Mouse (Mus musculus) liver, adult 2 months (tissue): ENCODE measurements at regions not wholly inside any gene's neighbourhood (a gene's known extent, or its start where the extent isn't known, plus 50 kb on each side); places are given as distances from the start of the nearest gene placed in this dataset.

ENCODE experiments used
- CTCF ChIP-seq: fragments of 200-500 bp; IDR thresholded peaks from 2 replicates; pipeline ENCODE4 v1.5.1; 2011; ENCODE audit warnings: low read depth, low read length, control low read depth
- POLR2A ChIP-seq: fragments of 200-500 bp; IDR thresholded peaks from 2 replicates; pipeline ENCODE4 v1.6.1; 2011; ENCODE audit warnings: low read length, control low read depth; ENCODE audit not compliant: insufficient read depth; ENCODE audit errors: extremely low read depth

DNA sequence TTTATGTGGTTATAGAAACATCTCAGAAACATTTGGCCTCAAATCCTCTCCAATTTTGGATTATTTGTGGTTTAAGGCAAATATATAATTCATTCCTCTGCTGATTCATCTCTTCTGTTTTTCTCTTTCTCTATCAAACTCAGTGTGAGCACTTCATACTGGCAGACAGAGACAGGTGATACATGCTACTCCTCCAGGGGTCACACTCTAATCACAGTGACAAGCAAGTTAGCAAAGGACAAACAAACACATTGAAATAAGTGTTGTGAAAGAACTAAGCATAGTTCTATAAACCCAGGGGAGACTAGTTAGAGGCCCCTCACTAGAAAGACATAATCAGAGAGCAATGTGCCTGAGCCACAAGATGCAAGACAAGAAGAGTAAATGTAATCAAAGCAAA, 101.3 kb upstream of the Klf6 start:
- no peak for TF ChIP-seq POLR2A
- no peak for TF ChIP-seq CTCF
